Mouse (Mus musculus): ENCODE results near the gene Wbp1.

- no peak for TF ChIP-seq CTCF (IDR thresholded peaks at IDR 0.05; ENCODE audit: borderline replicate concordance, insufficient read depth, low read length)
- TF ChIP-seq POLR2A (IDR thresholded peaks at IDR 0.05; ENCODE audit: low read depth, low read length): no peak
Observed at GRCm38 (mm10) chr6:83070247-83070310, 51.3 kb downstream of the Wbp1 start, which contains the start of gene Tlx2.
